Comparison of ENCODE assay signal across 1 mouse cellular context in genomic region chr11:75173095-75173798, GRCm38 (mm10).
TF ChIP-seq lines count a peak whose summit lies in the region.

No protein-coding gene starts in this region.

TF ChIP-seq in C2C12, 6 proteins besides CTCF, POLR2A, EP300 and RAD21:
- TF ChIP-seq USF1 (IDR thresholded peaks at IDR 0.05; ENCODE audit: low read depth) (no peak), CEBPB (IDR thresholded peaks at IDR 0.05; ENCODE audit: low read depth) (no peak), MYOD1 (IDR thresholded peaks at IDR 0.05; ENCODE audit: control insufficient read depth, insufficient read length, low read depth) (no peak), FOSL1 (IDR thresholded peaks at IDR 0.05; ENCODE audit: insufficient read depth, low read length, poor library complexity, severe bottlenecking) (no peak), MYOG (IDR thresholded peaks at IDR 0.05; ENCODE audit: control insufficient read depth, extremely low read depth, insufficient read length) (no peak), MAX (IDR thresholded peaks at IDR 0.05) (no peak)
